Mouse (Mus musculus) erythroblast, embryonic 14.5 days (primary cell): ENCODE results near the gene Polr2a. TPM values are rescaled to one million over a fixed set of nuclear protein-coding genes. Genes with fewer than 3 reads are reported as not detected.

Source experiments
- H3K27me3 ChIP-seq: 2 replicates; pipeline ENCODE4 v1.6.1; 2012; ENCODE audit warnings: inconsistent platforms; ENCODE audit not compliant: control insufficient read depth
- H3K36me3 ChIP-seq: 2 replicates; pipeline ENCODE4 v1.6.1; 2012; ENCODE audit warnings: mild to moderate bottlenecking, inconsistent platforms; ENCODE audit not compliant: control insufficient read depth
- H3K4me1 ChIP-seq: 2 replicates; pipeline ENCODE4 v1.6.1; 2012; ENCODE audit warnings: inconsistent platforms; ENCODE audit not compliant: control insufficient read depth
- H3K4me3 ChIP-seq: replicated peaks from 2 replicates; pipeline ENCODE3; 2012; ENCODE audit warnings: moderate library complexity, mild to moderate bottlenecking, inconsistent platforms
- H3K9me3 ChIP-seq: 2 replicates; pipeline ENCODE4 v1.6.1; 2012; ENCODE audit warnings: low read length, inconsistent platforms, mixed read lengths; ENCODE audit not compliant: control insufficient read depth
- GATA1 ChIP-seq: IDR thresholded peaks from 2 replicates; pipeline ENCODE4 v1.6.1; 2012; ENCODE audit warnings: low read length, inconsistent platforms, mixed read lengths
- TAL1 ChIP-seq: IDR thresholded peaks from 3 replicates; pipeline ENCODE4 v1.6.1; 2012; ENCODE audit warnings: low read length, inconsistent platforms, mixed read lengths
- polyA plus RNA-seq: library from polyadenylated mRNA; stranded (reverse); fragments of >175 nt; gene quantifications from 2 replicates; pipeline ENCODE4 v1.2.3, GENCODE M21; 2012

The Polr2a gene
- polyA plus RNA-seq, 1 experiment = 14.3 TPM

DNA sequence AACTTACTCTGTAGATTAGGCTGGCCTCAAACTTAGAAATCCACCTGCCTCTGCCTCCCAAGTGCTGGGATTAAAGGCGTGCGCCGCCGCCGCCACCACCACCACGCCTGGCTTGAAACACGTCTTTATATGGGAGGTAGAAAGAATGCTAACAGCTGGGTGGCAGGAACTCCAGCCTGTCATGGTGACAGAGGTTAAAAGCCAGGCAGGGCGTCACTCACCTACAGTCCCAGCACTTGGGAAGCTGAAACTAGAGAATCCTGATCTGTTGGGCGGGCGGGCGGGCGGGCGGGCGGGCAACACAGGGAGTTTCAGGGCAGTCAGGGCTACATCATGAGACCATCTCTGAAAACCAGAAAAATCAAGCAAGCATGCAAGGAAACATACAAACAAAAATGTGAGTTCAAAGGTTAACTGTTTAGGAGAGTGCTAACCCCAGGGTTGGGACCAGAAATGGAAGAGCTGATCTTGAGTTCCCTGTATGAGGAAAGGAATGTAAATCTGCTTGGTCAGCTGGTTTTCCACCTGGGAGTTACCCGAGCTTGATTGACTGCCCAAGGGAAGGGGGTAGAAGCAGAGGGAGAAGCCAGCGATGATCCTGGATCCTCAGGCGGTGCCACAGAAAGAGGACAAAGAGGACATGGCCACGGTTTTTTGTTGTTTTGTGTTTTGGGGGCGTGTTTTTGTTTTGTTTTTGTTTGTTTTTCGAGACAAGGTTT, 45.3 kb downstream of the Polr2a start:
- Histone ChIP-seq H3K36me3 (no peaks in the 10 kb centered on the region), H3K4me1 (peaks cover 54% of the 10 kb centered on the region), H3K27me3 (no peaks in the 10 kb centered on the region), H3K9me3 (peaks cover 3% of the 10 kb centered on the region), H3K4me3 (no peak overlapping the region)
- no peak for TF ChIP-seq TAL1
- no peak for TF ChIP-seq GATA1

DNA sequence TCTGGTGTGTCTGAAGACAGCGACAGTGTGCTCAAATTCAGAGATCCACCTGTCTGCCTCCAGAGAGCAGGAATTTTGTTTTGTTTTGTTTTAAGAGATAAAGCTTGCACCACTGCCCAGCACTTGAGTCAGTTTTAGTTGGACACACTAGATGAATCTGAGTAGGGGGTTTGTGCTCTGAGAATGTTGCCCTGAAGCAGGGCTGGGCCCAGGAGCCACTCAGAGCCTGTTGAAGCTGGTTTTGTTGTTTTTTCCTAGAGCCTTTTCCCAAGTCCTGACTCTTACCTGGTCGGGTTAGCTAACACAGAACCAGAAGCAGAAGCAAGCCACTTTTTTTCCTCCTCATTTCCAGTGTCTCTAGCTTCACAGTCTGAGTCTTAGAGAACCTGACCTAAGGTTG, 47.4 kb downstream of the Polr2a start:
- H3K36me3 ChIP-seq = no peaks in the 10 kb centered on the region
- TF ChIP-seq TAL1 = no peak
- no peak for TF ChIP-seq GATA1
- H3K9me3 ChIP-seq = peaks cover 3% of the 10 kb centered on the region
- H3K4me3 ChIP-seq = no peak overlapping the region
- H3K4me1 ChIP-seq = peaks cover 45% of the 10 kb centered on the region
- no peaks in the 10 kb centered on the region for H3K27me3 ChIP-seq

DNA sequence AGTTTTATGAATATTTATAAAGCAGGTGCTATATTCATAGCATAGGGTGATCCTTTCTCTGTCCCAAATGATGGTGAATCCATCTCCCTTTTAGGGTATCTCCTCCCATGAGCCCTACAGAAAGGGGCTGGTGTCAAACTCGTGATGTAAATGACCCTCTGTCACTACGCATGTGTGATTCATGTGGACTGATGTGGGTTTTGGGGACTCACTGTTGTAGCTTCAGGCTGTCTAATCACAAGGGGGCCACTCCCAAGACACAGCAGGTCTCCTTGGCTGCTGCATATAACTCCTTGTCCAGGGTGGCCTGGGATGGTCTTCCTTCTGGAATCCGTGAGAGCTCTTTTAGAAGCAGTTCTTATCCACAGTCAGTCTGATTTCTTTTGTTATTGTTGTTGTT, 48.0 kb downstream of the Polr2a start:
- Histone ChIP-seq H3K4me3 (no peak overlapping the region), H3K27me3 (no peaks in the 10 kb centered on the region), H3K9me3 (peaks cover 2% of the 10 kb centered on the region), H3K4me1 (peaks cover 40% of the 10 kb centered on the region), H3K36me3 (no peaks in the 10 kb centered on the region)
- no peak for TF ChIP-seq TAL1
- no peak for TF ChIP-seq GATA1

- Histone ChIP-seq H3K36me3 (no peaks in the 10 kb centered on the region), H3K4me3 (no peak overlapping the region), H3K9me3 (no peaks in the 10 kb centered on the region), H3K27me3 (no peaks in the 10 kb centered on the region), H3K4me1 (peaks cover 37% of the 10 kb centered on the region)
- no peak; the same call in 1 of the 2 replicates for TF ChIP-seq GATA1
- no peak for TF ChIP-seq TAL1
Measured at GRCm38 (mm10) chr11:69709554-69710446, 48.6 kb downstream of the Polr2a start.

DNA sequence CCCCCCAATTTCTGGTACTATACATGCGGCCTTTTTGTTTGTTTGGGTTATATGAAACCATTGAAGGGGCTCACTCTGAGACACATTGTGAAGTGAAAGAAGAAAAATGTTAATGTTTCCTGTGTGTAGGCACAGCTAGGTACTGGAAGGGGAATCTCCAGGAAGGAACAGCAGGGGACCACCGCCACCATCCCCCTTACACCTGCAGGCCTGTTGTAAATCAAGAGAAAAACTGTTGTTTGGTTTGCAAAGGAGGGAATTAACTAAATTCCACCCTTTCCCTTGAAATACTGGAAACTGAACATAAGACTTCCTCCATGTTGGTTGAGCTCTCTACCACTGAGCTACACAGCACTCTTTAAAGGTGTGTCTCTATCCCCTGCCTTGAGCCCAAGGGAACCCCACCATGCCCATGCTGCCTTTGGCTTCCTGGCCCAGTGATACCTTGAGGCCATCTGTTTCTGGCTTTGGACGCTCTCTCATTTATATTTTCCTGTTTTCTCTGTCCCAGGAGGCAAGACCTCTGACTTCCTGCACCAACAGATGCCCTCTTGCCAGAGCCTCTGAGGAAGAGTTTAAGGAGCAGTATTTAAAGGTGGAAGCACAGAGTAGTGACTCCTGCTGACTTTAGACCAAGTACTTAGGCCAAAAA, 49.7 kb downstream of the Polr2a start:
- no peaks in the 10 kb centered on the region for H3K9me3 ChIP-seq
- no peaks in the 10 kb centered on the region for H3K27me3 ChIP-seq
- no peaks in the 10 kb centered on the region for H3K36me3 ChIP-seq
- peaks cover 37% of the 10 kb centered on the region for H3K4me1 ChIP-seq
- H3K4me3 ChIP-seq = no peak overlapping the region
- TF ChIP-seq GATA1 (no peak), TAL1 (no peak)

- Histone ChIP-seq H3K36me3 (no peaks in the 10 kb centered on the region), H3K4me1 (peaks cover 37% of the 10 kb centered on the region), H3K4me3 (no peak overlapping the region), H3K9me3 (no peaks in the 10 kb centered on the region), H3K27me3 (no peaks in the 10 kb centered on the region)
- TF ChIP-seq TAL1 (no peak), GATA1 (no peak)
Measured at GRCm38 (mm10) chr11:69707873-69708381, 50.5 kb downstream of the Polr2a start.

- Histone ChIP-seq H3K4me3 (no peak overlapping the region), H3K9me3 (no peaks in the 10 kb centered on the region), H3K36me3 (no peaks in the 10 kb centered on the region), H3K4me1 (peaks cover 37% of the 10 kb centered on the region), H3K27me3 (no peaks in the 10 kb centered on the region)
- no peak for TF ChIP-seq GATA1
- no peak for TF ChIP-seq TAL1
Measured at GRCm38 (mm10) chr11:69707480-69707847, 51.0 kb downstream of the Polr2a start.

- TF ChIP-seq TAL1 (no peak), GATA1 (no peak)
- no peaks in the 10 kb centered on the region for H3K36me3 ChIP-seq
- H3K27me3 ChIP-seq = no peaks in the 10 kb centered on the region
- H3K4me1 ChIP-seq = peaks cover 37% of the 10 kb centered on the region
- H3K9me3 ChIP-seq = no peaks in the 10 kb centered on the region
- H3K4me3 ChIP-seq = no peak overlapping the region
Measured at GRCm38 (mm10) chr11:69706775-69707479, 51.5 kb downstream of the Polr2a start.
